17 mouse cellular contexts compared by ENCODE assay signal in genomic region chr3:144141786-144142185, GRCm38 (mm10).
DNase-seq lines count a peak whose midpoint lies in the region; ATAC-seq and TF ChIP-seq lines count a peak whose summit lies in the region.
"Had no signal": no experiment of that assay in that cellular context is flagged by ENCODE, and none has a peak within 500 bp of the region (broad histone marks: within the 10 kb centered on the region; RNA-seq: fewer than 3 reads in every experiment).

No protein-coding gene starts in this region.

- intact Hi-C loops in left cerebral cortex, postnatal 4 days (cut with DNase I) = no loop called here
- intact Hi-C loops in left cerebral cortex, postnatal 36 days (cut with DNase I) = no loop called here

- TF ChIP-seq CTCF in layer of hippocampus, adult 2 months (conservative IDR thresholded peaks at IDR 0.05) = peak; percentile 49

- H3K4me1 ChIP-seq in forebrain, embryonic 14.5 days (ENCODE audit: control insufficient read depth, insufficient read depth, low read length) = no peaks in the 10 kb centered on the region
- H3K4me1 ChIP-seq in forebrain, embryonic 12.5 days = no peaks in the 10 kb centered on the region
- H3K4me1 ChIP-seq in hindbrain, embryonic 12.5 days = no peaks in the 10 kb centered on the region
- H3K4me1 ChIP-seq: hindbrain, embryonic 10.5 days; kidney, embryonic 15.5 days; stomach, embryonic 15.5 days had no signal

- no peak overlapping the region for H3K4me2 ChIP-seq in forebrain, embryonic 14.5 days (ENCODE audit: low read length)
- no peak overlapping the region for H3K4me2 ChIP-seq in forebrain, embryonic 12.5 days
- no peak overlapping the region for H3K4me2 ChIP-seq in hindbrain, embryonic 12.5 days (replicated peaks)
- H3K4me2 ChIP-seq: kidney, embryonic 15.5 days; stomach, embryonic 15.5 days had no signal

- no peak overlapping the region for H3K27ac ChIP-seq in forebrain, embryonic 14.5 days (ENCODE audit: low read depth, low read length)
- no peak overlapping the region for H3K27ac ChIP-seq in forebrain, embryonic 12.5 days
- peak overlapping the region; percentile 33; the same call in 1 of the 2 replicates for H3K27ac ChIP-seq in layer of hippocampus, adult 2 months
- H3K27ac ChIP-seq in hindbrain, embryonic 12.5 days = no peak overlapping the region
- H3K27ac ChIP-seq: hindbrain, embryonic 10.5 days; kidney, embryonic 15.5 days; left cerebral cortex, adult 2 months; stomach, embryonic 15.5 days had no signal

- no peaks in the 10 kb centered on the region for H3K27me3 ChIP-seq in forebrain, embryonic 14.5 days (replicated peaks; ENCODE audit: control insufficient read depth, insufficient read depth, low read length)
- H3K27me3 ChIP-seq in forebrain, embryonic 12.5 days = no peaks in the 10 kb centered on the region
- H3K27me3 ChIP-seq in hindbrain, embryonic 12.5 days = no peaks in the 10 kb centered on the region
- H3K27me3 ChIP-seq: CH12.LX; kidney, embryonic 15.5 days; stomach, embryonic 15.5 days had no signal

- no peak overlapping the region for H3K4me3 ChIP-seq in forebrain, embryonic 14.5 days (ENCODE audit: low read depth, low read length)
- H3K4me3 ChIP-seq in forebrain, embryonic 12.5 days (replicated peaks) = no peak overlapping the region
- no peak overlapping the region for H3K4me3 ChIP-seq in layer of hippocampus, adult 2 months
- no peak overlapping the region for H3K4me3 ChIP-seq in hindbrain, embryonic 12.5 days
- H3K4me3 ChIP-seq: hindbrain, embryonic 10.5 days; kidney, embryonic 15.5 days; left cerebral cortex, adult 2 months; stomach, embryonic 15.5 days had no signal

- ATAC-seq in forebrain, embryonic 14.5 days = no peak; the same call in 1 of the 2 replicates
- ATAC-seq in forebrain, embryonic 12.5 days (ENCODE audit: low FRiP score) = no peak; the same call in 1 of the 2 replicates
- ATAC-seq in hindbrain, embryonic 12.5 days (ENCODE audit: low FRiP score) = no peak

- no peak overlapping the region for H3K9ac ChIP-seq in forebrain, embryonic 14.5 days (ENCODE audit: low read length)
- no peak overlapping the region for H3K9ac ChIP-seq in forebrain, embryonic 12.5 days
- H3K9ac ChIP-seq in hindbrain, embryonic 12.5 days = no peak overlapping the region
- H3K9ac ChIP-seq: kidney, embryonic 15.5 days; stomach, embryonic 15.5 days had no signal

- no peaks in the 10 kb centered on the region for H3K36me3 ChIP-seq in forebrain, embryonic 14.5 days (ENCODE audit: control insufficient read depth, insufficient read depth, low read length)
- H3K36me3 ChIP-seq in forebrain, embryonic 12.5 days (replicated peaks) = no peaks in the 10 kb centered on the region
- no peaks in the 10 kb centered on the region for H3K36me3 ChIP-seq in hindbrain, embryonic 12.5 days
- H3K36me3 ChIP-seq: hindbrain, embryonic 10.5 days; kidney, embryonic 15.5 days; stomach, embryonic 15.5 days had no signal

- no peaks in the 10 kb centered on the region for H3K9me3 ChIP-seq in forebrain, embryonic 14.5 days (replicated peaks; ENCODE audit: control insufficient read depth, low read length)
- H3K9me3 ChIP-seq in forebrain, embryonic 12.5 days = no peaks in the 10 kb centered on the region
- no peaks in the 10 kb centered on the region for H3K9me3 ChIP-seq in hindbrain, embryonic 12.5 days (replicated peaks)
- H3K9me3 ChIP-seq: hindbrain, embryonic 10.5 days; kidney, embryonic 15.5 days; stomach, embryonic 15.5 days had no signal

- DNase-seq in forebrain, embryonic 14.5 days (ENCODE audit: low spot score) = peak; percentile 30
- peak; percentile 11 for DNase-seq in left cerebral cortex, adult 11 months (ENCODE audit: low spot score)
- no peak for DNase-seq in left cerebral cortex, postnatal 4 days
- DNase-seq in layer of hippocampus, adult 2 months (ENCODE audit: low spot score in 2 of 2) = peak; percentile 44 to 57
- peak; percentile 17 to 49 for DNase-seq in left cerebral cortex, postnatal 36 days (ENCODE audit: low spot score in 2 of 2)
- no peak for DNase-seq in spleen, postnatal 10 days (ENCODE audit: low spot score in 2 of 2)
- DNase-seq: adrenal gland, postnatal 25 days; cerebellum, postnatal 36 days; lung, postnatal 14 days; thymus, postnatal 36 days had no signal

- 80% methylated on average over 8 of the region's 8 CpGs for WGBS in forebrain, embryonic 14.5 days
- WGBS in forebrain, embryonic 12.5 days = 84% methylated on average over 8 of the region's 8 CpGs
- WGBS in hindbrain, embryonic 12.5 days = 82% methylated on average over 8 of the region's 8 CpGs

Comparison
In these comparisons a context has a peak if more than half of its experiments do, and no peak if none do; other contexts are left out.
1. DNase-seq: peak in forebrain, embryonic 14.5 days (single experiment), left cerebral cortex, adult 11 months (single experiment), layer of hippocampus, adult 2 months (2 of 2) and left cerebral cortex, postnatal 36 days (2 of 2); none in left cerebral cortex, postnatal 4 days (single experiment) and spleen, postnatal 10 days (0 of 2).